Mouse (Mus musculus) megakaryocyte, embryonic 14.5 days (primary cell): ENCODE data around the gene Shank2. TPM values are rescaled to one million over a fixed set of nuclear protein-coding genes. Genes with fewer than 3 reads are reported as not detected.

Source experiments
- H3K27me3 ChIP-seq: replicated peaks from 2 replicates; pipeline ENCODE3; 2012; ENCODE audit warnings: inconsistent platforms
- H3K36me3 ChIP-seq: replicated peaks from 2 replicates; pipeline ENCODE3; 2012; ENCODE audit warnings: low read length, inconsistent platforms, mixed read lengths
- H3K4me1 ChIP-seq: 2 replicates; pipeline ENCODE4 v1.6.1; 2012; ENCODE audit warnings: inconsistent platforms
- H3K4me3 ChIP-seq: replicated peaks from 2 replicates; pipeline ENCODE3; 2012; ENCODE audit warnings: moderate library complexity, mild to moderate bottlenecking, inconsistent platforms
- H3K9me3 ChIP-seq: 2 replicates; pipeline ENCODE4 v1.6.1; 2012; ENCODE audit warnings: inconsistent platforms
- FLI1 ChIP-seq: IDR thresholded peaks from 2 replicates; pipeline ENCODE4 v1.6.1; 2012; ENCODE audit warnings: low read length, inconsistent platforms, mixed read lengths
- GATA1 ChIP-seq: IDR thresholded peaks from 3 replicates; pipeline ENCODE4 v1.6.1; 2012; ENCODE audit warnings: mixed read lengths, low read length, inconsistent platforms, borderline replicate concordance
- polyA plus RNA-seq: library from polyadenylated mRNA; stranded (reverse); fragments of >175 nt; gene quantifications from 2 replicates; pipeline ENCODE4 v1.2.3, GENCODE M21; 2012; ENCODE audit warnings: low replicate concordance; ENCODE audit not compliant: insufficient read depth

Shank2 gene
- polyA plus RNA-seq, 1 experiment, result 0.02 TPM

GRCm38 (mm10) chr7:144246271-144246670, 244.5 kb downstream of the Shank2 start:
- H3K27me3 ChIP-seq, result peaks cover 59% of the 10 kb centered on the region
- no peaks in the 10 kb centered on the region for H3K36me3 ChIP-seq
- no peak overlapping the region for H3K4me3 ChIP-seq

GRCm38 (mm10) chr7:144248686-144249422, 247.1 kb downstream of the Shank2 start:
- no peak overlapping the region for H3K4me3 ChIP-seq
- H3K36me3 ChIP-seq, result no peaks in the 10 kb centered on the region
- H3K9me3 ChIP-seq, result no peaks in the 10 kb centered on the region
- no peaks in the 10 kb centered on the region for H3K4me1 ChIP-seq
- TF ChIP-seq FLI1 (no peak), GATA1 (no peak)
- peaks cover 62% of the 10 kb centered on the region for H3K27me3 ChIP-seq

More at GRCm38 (mm10) chr7:144246271-144246670, 244.5 kb downstream of the Shank2 start:
- no peaks in the 10 kb centered on the region for H3K4me1 ChIP-seq
- H3K9me3 ChIP-seq, result no peaks in the 10 kb centered on the region
- TF ChIP-seq FLI1, result no peak
- TF ChIP-seq GATA1, result no peak

- TF ChIP-seq GATA1 (no peak), FLI1 (no peak)
- no peaks in the 10 kb centered on the region for H3K36me3 ChIP-seq
- H3K4me3 ChIP-seq, result no peak overlapping the region
- no peaks in the 10 kb centered on the region for H3K9me3 ChIP-seq
- no peaks in the 10 kb centered on the region for H3K4me1 ChIP-seq
- peaks cover 57% of the 10 kb centered on the region for H3K27me3 ChIP-seq
These were observed 249.1 kb downstream of the Shank2 start for GRCm38 (mm10) chr7:144250791-144251190.

- no peak for TF ChIP-seq FLI1
- TF ChIP-seq GATA1, result no peak
- Histone ChIP-seq H3K9me3 (no peaks in the 10 kb centered on the region), H3K4me3 (no peak overlapping the region), H3K4me1 (no peaks in the 10 kb centered on the region), H3K36me3 (no peaks in the 10 kb centered on the region), H3K27me3 (peaks cover 57% of the 10 kb centered on the region)
These were observed 249.5 kb downstream of the Shank2 start for GRCm38 (mm10) chr7:144251250-144251649.

GRCm38 (mm10) chr7:144254674-144255246, 253.0 kb downstream of the Shank2 start:
- peaks cover 69% of the 10 kb centered on the region for H3K27me3 ChIP-seq
- no peaks in the 10 kb centered on the region for H3K9me3 ChIP-seq
- H3K4me3 ChIP-seq, result no peak overlapping the region
- no peak for TF ChIP-seq FLI1
- no peak for TF ChIP-seq GATA1
- H3K36me3 ChIP-seq, result no peaks in the 10 kb centered on the region
- no peaks in the 10 kb centered on the region for H3K4me1 ChIP-seq

GRCm38 (mm10) chr7:144257821-144258220, 256.1 kb downstream of the Shank2 start:
- Histone ChIP-seq H3K27me3 (peaks cover 68% of the 10 kb centered on the region), H3K4me3 (no peak overlapping the region), H3K4me1 (peaks cover 2% of the 10 kb centered on the region; the same call in 1 of the 2 replicates), H3K9me3 (no peaks in the 10 kb centered on the region), H3K36me3 (no peaks in the 10 kb centered on the region)
- TF ChIP-seq GATA1 (no peak), FLI1 (no peak)

- H3K27me3 ChIP-seq, result peaks cover 65% of the 10 kb centered on the region
- no peak overlapping the region for H3K4me3 ChIP-seq
- peaks cover 4% of the 10 kb centered on the region; the same call in 1 of the 2 replicates for H3K4me1 ChIP-seq
- H3K36me3 ChIP-seq, result no peaks in the 10 kb centered on the region
- TF ChIP-seq FLI1 (no peak), GATA1 (no peak)
- H3K9me3 ChIP-seq, result no peaks in the 10 kb centered on the region
These were observed 256.6 kb downstream of the Shank2 start for GRCm38 (mm10) chr7:144258332-144258731.

GRCm38 (mm10) chr7:144262666-144263065, 260.9 kb downstream of the Shank2 start:
- H3K4me3 ChIP-seq, result peak overlapping the region; percentile 26
- H3K4me1 ChIP-seq, result peaks cover 4% of the 10 kb centered on the region; the same call in 1 of the 2 replicates
- no peaks in the 10 kb centered on the region for H3K36me3 ChIP-seq
- TF ChIP-seq FLI1 (no peak), GATA1 (no peak)
- peaks cover 55% of the 10 kb centered on the region for H3K27me3 ChIP-seq
- no peaks in the 10 kb centered on the region for H3K9me3 ChIP-seq

- peaks cover 4% of the 10 kb centered on the region; the same call in 1 of the 2 replicates for H3K4me1 ChIP-seq
- TF ChIP-seq GATA1 (no peak), FLI1 (no peak)
- no peak overlapping the region for H3K4me3 ChIP-seq
- H3K36me3 ChIP-seq, result no peaks in the 10 kb centered on the region
- H3K27me3 ChIP-seq, result peaks cover 48% of the 10 kb centered on the region
- no peaks in the 10 kb centered on the region for H3K9me3 ChIP-seq
These were observed 265.0 kb downstream of the Shank2 start for GRCm38 (mm10) chr7:144266745-144267144.

- Histone ChIP-seq H3K27me3 (peaks cover 49% of the 10 kb centered on the region), H3K36me3 (no peaks in the 10 kb centered on the region), H3K9me3 (no peaks in the 10 kb centered on the region), H3K4me3 (no peak overlapping the region), H3K4me1 (no peaks in the 10 kb centered on the region; the same call in 1 of the 2 replicates)
- TF ChIP-seq FLI1 (no peak), GATA1 (no peak)
These were observed 266.6 kb downstream of the Shank2 start for GRCm38 (mm10) chr7:144268329-144268728.

GRCm38 (mm10) chr7:144268778-144269177, 267.1 kb downstream of the Shank2 start:
- no peaks in the 10 kb centered on the region for H3K36me3 ChIP-seq
- TF ChIP-seq FLI1, result no peak
- no peak for TF ChIP-seq GATA1
- no peak overlapping the region for H3K4me3 ChIP-seq
- no peaks in the 10 kb centered on the region; the same call in 1 of the 2 replicates for H3K4me1 ChIP-seq
- peaks cover 53% of the 10 kb centered on the region for H3K27me3 ChIP-seq
- no peaks in the 10 kb centered on the region for H3K9me3 ChIP-seq
